Mouse (Mus musculus) heart, adult 2 months (tissue): ENCODE measurements at regions not wholly inside any gene's neighbourhood (a gene's known extent, or its start where the extent isn't known, plus 50 kb on each side); places are given as distances from the start of the nearest gene placed in this dataset.

Experiments
- DNase-seq, 2 experiments: peaks; one replicate each; pipeline ENCODE4 v3.0.0; 2021
- H3K27ac ChIP-seq: fragments of 200-600 bp; 2 replicates; pipeline ENCODE4 v1.8.1; 2022
- H3K27me3 ChIP-seq: fragments of 200-500 bp; 2 replicates; pipeline ENCODE4 v1.6.1; 2012; ENCODE audit warnings: mild to moderate bottlenecking, low read length, inconsistent platforms, mixed read lengths; ENCODE audit not compliant: control insufficient read depth, insufficient read depth
- H3K36me3 ChIP-seq: fragments of 200-500 bp; 2 replicates; pipeline ENCODE4 v1.6.1; 2012; ENCODE audit warnings: low read length, inconsistent platforms; ENCODE audit not compliant: control insufficient read depth, insufficient read depth
- H3K4me1 ChIP-seq: fragments of 200-500 bp; 2 replicates; pipeline ENCODE4 v1.6.1; 2011; ENCODE audit warnings: low read length; ENCODE audit not compliant: control insufficient read depth, insufficient read depth
- H3K4me3 ChIP-seq: fragments of 200-600 bp; 2 replicates; pipeline ENCODE4 v1.8.1; 2022
- H3K79me2 ChIP-seq: fragments of 200-500 bp; replicated peaks from 2 replicates; pipeline ENCODE4 v1.6.1; 2012; ENCODE audit warnings: mild to moderate bottlenecking, inconsistent platforms, low read length, moderate library complexity, mixed read lengths; ENCODE audit not compliant: control insufficient read depth, insufficient read depth
- H3K9ac ChIP-seq: fragments of 200-500 bp; 2 replicates; pipeline ENCODE4 v1.6.1; 2012; ENCODE audit warnings: low read depth, mild to moderate bottlenecking, control low read depth, inconsistent platforms, low read length, mixed read lengths
- CTCF ChIP-seq: fragments of 200-600 bp; IDR thresholded peaks from 2 replicates; pipeline ENCODE4 v1.8.1; 2022; ENCODE audit warnings: antibody characterized with exemption, mild to moderate bottlenecking, moderate library complexity
- EP300 ChIP-seq: fragments of 200-500 bp; IDR thresholded peaks from 2 replicates; pipeline ENCODE4 v1.6.1; 2011; ENCODE audit warnings: low read depth, low read length, control low read depth; ENCODE audit not compliant: insufficient read depth
- POLR2A ChIP-seq: fragments of 200-500 bp; IDR thresholded peaks from 2 replicates; pipeline ENCODE4 v1.6.1; 2011; ENCODE audit warnings: mild to moderate bottlenecking, low read depth, low read length, control low read depth; ENCODE audit not compliant: insufficient read depth
- WGBS: fragments of 180-500 bp; shearing (Covaris S2); methylation state at CpG from one replicate; pipeline ENCODE4 v1.1.7; 2018; 5-methylcytosine and 5-hydroxymethylcytosine counted together
- intact Hi-C: fragments of 180-260 bp; cut with DNase I; formaldehyde crosslinking; loops from one replicate; pipeline ENCODE4 v1.15.1; 2025

- TF ChIP-seq CTCF = no peak
- no peak for TF ChIP-seq EP300
- TF ChIP-seq POLR2A = no peak
These were observed 563.7 kb upstream of the Kdm8 start for GRCm38 (mm10) chr7:124880771-124881170.

DNA sequence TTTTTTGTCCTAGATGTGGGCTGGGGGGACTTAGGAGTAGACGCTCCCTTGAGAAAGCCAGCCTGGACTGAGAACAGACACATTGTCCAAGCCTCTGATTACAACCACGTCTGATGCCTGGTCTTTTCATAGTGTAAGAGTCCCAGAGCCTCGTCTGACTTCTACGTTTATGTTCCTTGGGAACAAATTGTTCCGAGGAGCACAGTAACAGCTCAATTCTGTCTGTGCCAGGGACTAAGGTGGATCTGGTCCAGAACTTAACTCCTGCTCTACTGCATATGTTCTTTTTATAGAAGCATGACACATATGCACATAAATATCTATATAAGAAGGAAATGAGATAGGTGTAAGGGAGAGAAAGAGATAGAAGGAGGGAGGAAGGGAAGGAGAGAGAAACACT is 537.2 kb upstream of the Kdm8 start:
- DNase-seq = no peak

More at GRCm38 (mm10) chr7:124880771-124881170, 563.7 kb upstream of the Kdm8 start:
- intact Hi-C loops = no loop called here
- Histone ChIP-seq H3K79me2 (no peaks in the 10 kb centered on the region), H3K27ac (no peak overlapping the region), H3K27me3 (no peaks in the 10 kb centered on the region), H3K4me3 (no peak overlapping the region), H3K4me1 (no peaks in the 10 kb centered on the region), H3K9ac (no peak overlapping the region), H3K36me3 (no peaks in the 10 kb centered on the region)
- no peak for DNase-seq
- WGBS = 72% methylated on average over 6 of the region's 6 CpGs

GRCm38 (mm10) chr7:124907662-124908296 is 536.7 kb upstream of the Kdm8 start:
- Histone ChIP-seq H3K79me2 (no peaks in the 10 kb centered on the region), H3K4me3 (no peak overlapping the region), H3K36me3 (no peaks in the 10 kb centered on the region), H3K9ac (no peak overlapping the region), H3K4me1 (no peaks in the 10 kb centered on the region), H3K27ac (no peak overlapping the region), H3K27me3 (no peaks in the 10 kb centered on the region)
- no peak for DNase-seq
- TF ChIP-seq POLR2A = no peak
- no peak for TF ChIP-seq EP300
- TF ChIP-seq CTCF = no peak
- intact Hi-C loops = no loop called here
- 62% methylated on average over 5 of the region's 5 CpGs for WGBS

More for the DNA sequence above, 537.2 kb upstream of the Kdm8 start:
- Histone ChIP-seq H3K36me3 (no peaks in the 10 kb centered on the region), H3K9ac (no peak overlapping the region), H3K27ac (no peak overlapping the region), H3K4me1 (no peaks in the 10 kb centered on the region), H3K79me2 (no peaks in the 10 kb centered on the region), H3K27me3 (no peaks in the 10 kb centered on the region), H3K4me3 (no peak overlapping the region)
- intact Hi-C loops = no loop called here
- 46% methylated on average over 5 of the region's 5 CpGs for whole genome bisulfite sequencing
- no peak for TF ChIP-seq CTCF
- TF ChIP-seq EP300 = no peak
- no peak for TF ChIP-seq POLR2A

- H3K4me3 ChIP-seq = no peak overlapping the region
- TF ChIP-seq POLR2A (no peak), CTCF (no peak), EP300 (no peak)
- intact Hi-C loops = no loop called here
- no peak for DNase-seq
- 84% methylated on average over 5 of the region's 5 CpGs for WGBS
- no peaks in the 10 kb centered on the region for H3K27me3 ChIP-seq
- no peak overlapping the region for H3K27ac ChIP-seq
- no peaks in the 10 kb centered on the region for H3K36me3 ChIP-seq
- H3K9ac ChIP-seq = no peak overlapping the region
- no peaks in the 10 kb centered on the region for H3K4me1 ChIP-seq
- H3K79me2 ChIP-seq = no peaks in the 10 kb centered on the region
These were observed 530.4 kb upstream of the Kdm8 start for GRCm38 (mm10) chr7:124914061-124914460.

DNA sequence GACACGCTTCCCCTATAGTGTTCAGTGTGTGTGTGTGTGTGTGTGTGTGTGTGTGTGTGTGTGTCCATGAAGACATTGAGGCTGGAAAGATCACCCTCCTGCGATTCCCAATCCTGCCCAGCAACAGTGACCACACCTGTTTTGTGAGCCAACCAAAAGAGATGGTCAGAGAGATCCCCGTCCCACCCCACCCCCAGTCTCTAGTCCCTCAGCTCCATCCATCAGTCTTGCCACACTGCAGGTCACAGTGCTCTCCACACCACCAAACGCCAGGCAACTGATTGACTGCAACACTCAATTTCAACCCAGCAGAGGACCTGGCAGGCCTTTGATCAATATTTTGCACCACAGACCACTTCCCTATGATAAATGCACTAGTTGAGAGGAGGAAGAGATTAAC is 530.0 kb upstream of the Kdm8 start:
- H3K4me3 ChIP-seq = no peak overlapping the region
- DNase-seq = no peak
- intact Hi-C loops = no loop called here
- H3K4me1 ChIP-seq = no peaks in the 10 kb centered on the region
- H3K9ac ChIP-seq = no peak overlapping the region
- 81% methylated on average over 4 of the region's 4 CpGs for WGBS
- no peaks in the 10 kb centered on the region for H3K36me3 ChIP-seq
- TF ChIP-seq CTCF (no peak), POLR2A (no peak), EP300 (no peak)
- H3K27me3 ChIP-seq = no peaks in the 10 kb centered on the region
- H3K27ac ChIP-seq = no peak overlapping the region
- no peaks in the 10 kb centered on the region for H3K79me2 ChIP-seq

DNA sequence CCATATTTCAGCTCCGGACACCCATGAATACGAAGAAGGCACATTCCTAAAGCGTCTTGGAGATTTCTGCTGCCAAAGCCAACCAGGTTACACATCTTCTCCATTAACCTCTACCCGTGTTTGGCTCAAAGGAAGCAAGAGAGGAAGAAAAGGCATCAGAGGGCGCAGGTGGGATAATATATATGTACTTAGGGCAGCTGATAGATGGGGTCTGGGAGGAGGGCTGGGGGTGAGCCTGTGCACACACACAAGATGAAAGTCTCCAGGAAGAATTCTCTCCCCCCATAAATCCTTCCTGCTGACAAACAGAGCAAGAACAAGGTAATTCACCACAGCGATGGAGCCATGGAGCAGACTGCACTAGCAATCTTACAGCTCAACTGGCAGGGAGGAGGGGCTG is 529.5 kb upstream of the Kdm8 start:
- no peak for TF ChIP-seq EP300
- TF ChIP-seq CTCF = no peak
- TF ChIP-seq POLR2A = no peak
- Histone ChIP-seq H3K27me3 (no peaks in the 10 kb centered on the region), H3K79me2 (no peaks in the 10 kb centered on the region), H3K4me3 (no peak overlapping the region), H3K9ac (no peak overlapping the region), H3K27ac (no peak overlapping the region), H3K4me1 (no peaks in the 10 kb centered on the region), H3K36me3 (no peaks in the 10 kb centered on the region)
- WGBS = 79% methylated on average over 6 of the region's 6 CpGs
- intact Hi-C loops = no loop called here
- DNase-seq = no peak
